Mouse (Mus musculus) liver, adult 2 months (tissue): Measurements from ENCODE around the gene Lman1l. TPM values are rescaled to one million over a fixed set of nuclear protein-coding genes. Genes with fewer than 3 reads are reported as not detected.

Experiments
- DNase-seq: peaks from one replicate; pipeline ENCODE4 v3.0.0-alpha.2; 2011; ENCODE audit warnings: low read depth, low spot score; ENCODE audit errors: extremely low read depth
- H3K27ac ChIP-seq: fragments of 200-500 bp; replicated peaks from 2 replicates; pipeline ENCODE4 v1.5.1; 2012; ENCODE audit warnings: low read depth, mild to moderate bottlenecking, control low read depth, inconsistent platforms, low read length; ENCODE audit not compliant: insufficient read depth
- H3K27me3 ChIP-seq: fragments of 200-500 bp; 2 replicates; pipeline ENCODE4 v1.6.1; 2012; ENCODE audit warnings: mild to moderate bottlenecking, moderate library complexity, low read length, inconsistent platforms; ENCODE audit not compliant: control insufficient read depth, insufficient read depth
- H3K36me3 ChIP-seq: fragments of 200-500 bp; 2 replicates; pipeline ENCODE4 v1.6.1; 2012; ENCODE audit warnings: low read length, inconsistent platforms; ENCODE audit not compliant: control insufficient read depth, insufficient read depth
- H3K4me1 ChIP-seq: fragments of 200-500 bp; 2 replicates; pipeline ENCODE4 v1.6.1; 2011; ENCODE audit warnings: low read length; ENCODE audit not compliant: control insufficient read depth, insufficient read depth
- H3K4me3 ChIP-seq: fragments of 200-500 bp; 2 replicates; pipeline ENCODE4 v1.5.1; 2011; ENCODE audit warnings: low read depth, mild to moderate bottlenecking, control low read depth, low read length, moderate library complexity; ENCODE audit not compliant: insufficient read depth
- H3K79me2 ChIP-seq: fragments of 200-500 bp; 2 replicates; pipeline ENCODE4 v1.6.1; 2012; ENCODE audit warnings: inconsistent platforms, mild to moderate bottlenecking, low read length, moderate library complexity; ENCODE audit not compliant: control insufficient read depth, insufficient read depth
- H3K9ac ChIP-seq: fragments of 200-500 bp; 2 replicates; pipeline ENCODE4 v1.6.1; 2012; ENCODE audit warnings: low read depth, mild to moderate bottlenecking, control low read depth, inconsistent platforms, low read length
- CTCF ChIP-seq: fragments of 200-500 bp; IDR thresholded peaks from 2 replicates; pipeline ENCODE4 v1.5.1; 2011; ENCODE audit warnings: low read depth, low read length, control low read depth
- POLR2A ChIP-seq: fragments of 200-500 bp; IDR thresholded peaks from 2 replicates; pipeline ENCODE4 v1.6.1; 2011; ENCODE audit warnings: low read length, control low read depth; ENCODE audit not compliant: insufficient read depth; ENCODE audit errors: extremely low read depth
- WGBS: fragments of 180-500 bp; shearing (Covaris S2); methylation state at CpG from one replicate; pipeline ENCODE4 v1.1.7; 2018; 5-methylcytosine and 5-hydroxymethylcytosine counted together
- polyA plus RNA-seq: library from polyadenylated mRNA; depleted of rRNA; stranded (reverse); fragments of >200 nt; gene quantifications from 2 replicates; pipeline ENCODE4 v1.2.3, GENCODE M21; 2012; rRNA removed
- total RNA-seq: library from RNA; depleted of rRNA; stranded (reverse); fragments of >200 nt; gene quantifications from 2 replicates; pipeline ENCODE4 v1.2.3, GENCODE M21; 2014; rRNA removed

Gene Lman1l
- total RNA-seq (not detected in 2 replicates), polyA plus RNA-seq (not detected in 2 replicates)

DNA sequence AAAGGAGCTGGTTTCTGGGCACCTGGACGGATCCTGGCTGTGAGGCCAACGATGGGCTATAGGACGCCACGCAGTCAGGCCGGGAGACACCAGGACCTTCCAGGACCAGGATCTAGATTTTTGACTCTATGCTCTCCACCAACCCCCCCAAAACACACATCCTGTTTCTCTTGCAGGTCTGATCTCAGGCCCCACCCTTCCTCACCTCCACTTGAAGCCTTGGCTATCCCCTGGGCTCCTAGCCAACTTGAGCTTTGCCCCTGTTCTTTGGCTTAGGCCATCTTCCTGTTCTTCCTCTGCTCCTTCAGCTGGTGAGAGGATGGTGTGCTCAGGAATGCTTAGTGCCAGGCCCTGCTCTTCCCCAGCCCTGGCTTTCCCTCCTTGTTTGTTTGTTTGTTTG, at the start of gene Lman1l:
Gene Lman1l (minus strand): TSS at position 101 of the 400 bp plus-strand sequence.
- WGBS, result 93% methylated on average over 5 of the region's 5 CpGs
- Histone ChIP-seq H3K79me2 (no peaks in the 10 kb centered on the region), H3K4me1 (peaks cover 5% of the 10 kb centered on the region), H3K27me3 (no peaks in the 10 kb centered on the region), H3K27ac (no peak within 1 kb of the TSS), H3K9ac (no peak within 1 kb of the TSS), H3K4me3 (no peak within 1 kb of the TSS), H3K36me3 (no peaks in the 10 kb centered on the region; the same call in 1 of the 2 replicates)
- no peak for DNase-seq
- TF ChIP-seq POLR2A, result no peak
- no peak for TF ChIP-seq CTCF

- H3K27ac ChIP-seq, result peak overlapping the region; percentile 53
- 40% methylated on average over 3 of the region's 3 CpGs for WGBS
- TF ChIP-seq CTCF, result no peak
- TF ChIP-seq POLR2A, result no peak
- no peak overlapping the region for H3K9ac ChIP-seq
- DNase-seq, result peak; percentile 99
- peaks cover 27% of the 10 kb centered on the region for H3K4me1 ChIP-seq
- no peaks in the 10 kb centered on the region for H3K79me2 ChIP-seq
- H3K4me3 ChIP-seq, result no peak overlapping the region
- no peaks in the 10 kb centered on the region for H3K36me3 ChIP-seq
- no peaks in the 10 kb centered on the region for H3K27me3 ChIP-seq
Observed at GRCm38 (mm10) chr9:57669566-57669965, 49.0 kb upstream of the Lman1l start.

DNA sequence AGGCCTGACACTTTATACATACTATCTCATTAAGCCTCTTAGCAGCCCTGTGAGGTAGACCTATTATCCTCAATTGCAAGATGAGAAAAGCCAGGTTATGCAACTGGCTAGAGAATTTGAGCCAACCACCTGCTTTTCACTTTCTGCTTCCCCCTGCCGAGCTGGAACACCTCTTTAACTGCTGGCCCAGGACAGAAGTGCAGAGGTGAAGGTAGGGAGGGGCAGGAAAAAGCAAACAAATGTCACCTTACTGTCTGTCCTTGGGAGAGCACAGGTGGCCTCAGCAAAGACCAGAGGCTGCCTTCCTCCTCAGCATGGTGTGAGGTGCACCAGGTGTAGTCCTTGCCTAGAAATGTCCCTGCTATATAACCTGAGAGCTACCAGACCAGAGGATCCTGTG, 47.7 kb upstream of the Lman1l start:
- H3K9ac ChIP-seq, result peak overlapping the region; percentile 3; the same call in 1 of the 2 replicates
- no peak for TF ChIP-seq POLR2A
- no peak for TF ChIP-seq CTCF
- peaks cover 30% of the 10 kb centered on the region for H3K4me1 ChIP-seq
- H3K27ac ChIP-seq, result peak overlapping the region; percentile 35
- DNase-seq, result peak; percentile 89
- WGBS, result 16% methylated on average over 1 of the region's 1 CpGs
- no peaks in the 10 kb centered on the region for H3K27me3 ChIP-seq
- H3K4me3 ChIP-seq, result no peak overlapping the region
- no peaks in the 10 kb centered on the region for H3K79me2 ChIP-seq
- no peaks in the 10 kb centered on the region for H3K36me3 ChIP-seq

- 82% methylated on average over 11 of the region's 11 CpGs for WGBS
- Histone ChIP-seq H3K27ac (peak overlapping the region; percentile 18; the same call in 1 of the 2 replicates), H3K27me3 (no peaks in the 10 kb centered on the region), H3K4me3 (no peak overlapping the region), H3K79me2 (no peaks in the 10 kb centered on the region), H3K36me3 (no peaks in the 10 kb centered on the region), H3K4me1 (peaks cover 30% of the 10 kb centered on the region), H3K9ac (no peak overlapping the region)
- no peak for TF ChIP-seq POLR2A
- TF ChIP-seq CTCF, result no peak
- no peak for DNase-seq
Observed at GRCm38 (mm10) chr9:57667817-57668216, 47.2 kb upstream of the Lman1l start.

GRCm38 (mm10) chr9:57667136-57667535, 46.6 kb upstream of the Lman1l start:
- H3K27me3 ChIP-seq, result no peaks in the 10 kb centered on the region
- no peaks in the 10 kb centered on the region for H3K36me3 ChIP-seq
- WGBS, result 82% methylated on average over 3 of the region's 3 CpGs
- DNase-seq, result no peak
- H3K9ac ChIP-seq, result no peak overlapping the region
- TF ChIP-seq CTCF, result no peak
- no peak for TF ChIP-seq POLR2A
- H3K79me2 ChIP-seq, result no peaks in the 10 kb centered on the region
- no peak overlapping the region for H3K27ac ChIP-seq
- no peak overlapping the region for H3K4me3 ChIP-seq
- H3K4me1 ChIP-seq, result peaks cover 30% of the 10 kb centered on the region

DNA sequence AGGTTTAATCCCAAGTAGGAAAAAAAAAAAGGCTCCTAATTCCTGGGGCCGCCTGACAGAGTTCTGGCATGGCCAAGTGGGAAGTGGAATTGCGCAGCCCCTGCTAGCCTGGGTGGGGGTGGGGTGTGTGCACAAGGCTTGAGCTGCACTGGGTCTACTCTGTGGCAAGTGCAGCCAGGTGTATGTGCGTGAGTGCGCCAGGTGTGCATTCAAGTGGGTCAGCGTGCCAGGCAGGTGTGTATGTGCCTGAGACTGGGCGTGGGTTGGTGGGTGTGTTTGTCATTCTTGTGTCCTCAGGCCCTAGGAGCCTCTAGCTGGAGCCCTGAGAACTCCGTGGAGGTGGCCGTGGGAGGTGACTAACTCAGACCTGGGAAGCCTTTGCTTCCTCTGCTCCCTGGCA, 46.0 kb upstream of the Lman1l start:
- no peak for TF ChIP-seq CTCF
- H3K4me3 ChIP-seq, result no peak overlapping the region
- no peaks in the 10 kb centered on the region for H3K27me3 ChIP-seq
- no peak overlapping the region for H3K27ac ChIP-seq
- no peak overlapping the region for H3K9ac ChIP-seq
- no peaks in the 10 kb centered on the region for H3K36me3 ChIP-seq
- H3K4me1 ChIP-seq, result peaks cover 30% of the 10 kb centered on the region
- WGBS, result 92% methylated on average over 8 of the region's 8 CpGs
- H3K79me2 ChIP-seq, result no peaks in the 10 kb centered on the region
- DNase-seq, result no peak
